Mouse (Mus musculus) heart, postnatal 10 days (tissue): Measurements from ENCODE around the gene Gm28576. TPM values are rescaled to one million over a fixed set of nuclear protein-coding genes. Genes with fewer than 3 reads are reported as not detected.
"Not testable (repeated sequence)": the region's sequence is repeated elsewhere in the genome, so short reads cannot be mapped to it uniquely, and the experiment has no call there.

ENCODE experiments used
- DNase-seq, 2 experiments: peaks; one replicate each; pipeline ENCODE4 v3.0.0; 2021
- intact Hi-C: fragments of 180-260 bp; cut with DNase I; formaldehyde crosslinking; loops from one replicate; pipeline ENCODE4 v1.15.1; 2025
- total RNA-seq, 2 experiments: library from RNA; stranded (reverse); gene quantifications; 2 replicates each; pipeline ENCODE4 v1.2.3; 2021

The Gm28576 gene
- not detected for total RNA-seq

DNA sequence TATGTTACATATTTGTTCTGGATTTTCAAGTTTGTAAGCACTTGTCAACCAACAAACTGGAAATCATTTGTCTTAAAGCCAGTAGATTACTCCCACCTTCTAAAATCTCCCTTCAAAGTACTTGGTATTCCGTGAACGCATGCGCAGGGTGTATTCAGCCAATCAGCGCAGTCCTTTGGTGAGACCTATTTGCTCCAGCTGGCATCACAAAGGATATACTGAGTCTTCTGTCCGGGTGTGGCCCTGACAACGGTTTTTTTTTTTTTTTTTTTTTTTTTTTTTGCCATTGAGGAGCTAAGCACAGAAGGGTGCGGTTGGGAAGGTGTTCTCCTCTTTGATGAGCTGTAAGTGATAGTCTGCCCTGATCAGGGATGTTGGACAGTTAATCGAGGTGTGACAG, at the start of gene Gm28576:
Gene Gm28576, plus strand, starts transcription at position 301 of the 400 bp plus-strand sequence.
- DNase-seq, intact Hi-C loops: not testable (repeated sequence)

Other genes starting within 250 kb of the Gm28576 start
- under 1 TPM in 1 of 2 experiments, not detected in 1; 0.05 TPM for gene Gm20826, start 84.5 kb upstream of the Gm28576 start, total RNA-seq